Mouse (Mus musculus): Measurements from ENCODE around the gene Vmn1r61. TPM values are rescaled to one million over a fixed set of nuclear protein-coding genes. Genes with fewer than 3 reads are reported as not detected.

Vmn1r61 gene
- not detected in 2 replicates for polyA plus RNA-seq (2012)

DNA sequence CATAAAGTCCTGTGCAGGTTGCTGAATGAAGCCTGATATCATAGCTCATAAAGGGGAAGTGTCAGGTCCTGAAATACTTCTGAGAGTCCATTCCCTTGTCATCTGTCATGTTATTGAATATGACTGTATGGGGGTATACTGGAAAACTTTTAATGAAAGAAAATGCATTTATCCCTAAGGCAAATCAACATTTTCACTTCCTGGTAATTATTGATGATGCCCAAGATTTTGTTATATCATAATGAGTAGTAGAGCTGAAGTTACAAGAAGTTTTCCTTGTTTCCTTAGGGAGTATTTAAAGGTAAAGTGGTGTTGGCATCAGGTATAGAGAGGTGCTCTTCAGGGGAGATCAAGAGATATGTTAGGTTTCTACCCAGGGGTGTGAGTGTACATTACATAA, at the start of gene Vmn1r61:
Vmn1r61 (minus strand) TSS at position 101 of the 400 bp plus-strand sequence.
- no peak for TF ChIP-seq GATA1 (IDR thresholded peaks at IDR 0.05; ENCODE audit: low read length)

Other genes starting within 250 kb of the Vmn1r61 start
- not detected in 2 replicates for gene Vmn1r58, start 199.9 kb downstream of the Vmn1r61 start, polyA plus RNA-seq (2012)
- not detected in 2 replicates for gene Vmn1r59, start 156.5 kb downstream of the Vmn1r61 start, polyA plus RNA-seq (2012)
- not detected in 2 replicates for gene Vmn2r28, start 119.3 kb downstream of the Vmn1r61 start, polyA plus RNA-seq (2012)
- not detected in 2 replicates for gene Vmn1r60, start 66.0 kb downstream of the Vmn1r61 start, polyA plus RNA-seq (2012)
- gene Vmn1r62, start 60.3 kb upstream of the Vmn1r61 start, polyA plus RNA-seq (2012): not detected in 2 replicates
- gene Vmn1r63, start 192.2 kb upstream of the Vmn1r61 start, polyA plus RNA-seq (2012): not detected in 2 replicates